Mouse (Mus musculus): Measurements from ENCODE around the gene Acot3. TPM values are rescaled to one million over a fixed set of nuclear protein-coding genes. Genes with fewer than 3 reads are reported as not detected.
"Not testable (repeated sequence)": the region's sequence is repeated elsewhere in the genome, so short reads cannot be mapped to it uniquely, and the experiment has no call there.

Gene Acot3
- polyA plus RNA-seq, 1 experiment from 2014 or later, result 0.29 TPM

GRCm38 (mm10) chr12:84032854-84033253 is 19.1 kb upstream of the Acot3 start:
- Histone ChIP-seq H3K4me1 (ENCODE audit: control insufficient read depth, insufficient read depth, low read length) (no peaks in the 10 kb centered on the region), H3K4me2 (replicated peaks; ENCODE audit: low read depth, low read length) (no peak overlapping the region), H3K27me3 (ENCODE audit: control insufficient read depth, insufficient read depth, low read length) (no peaks in the 10 kb centered on the region), H3K27ac (ENCODE audit: low read length) (no peak overlapping the region), H3K9me3 (ENCODE audit: control insufficient read depth, low read depth, low read length) (no peaks in the 10 kb centered on the region), H3K4me3 (ENCODE audit: low read depth, low read length) (no peak overlapping the region), H3K36me3 (ENCODE audit: control insufficient read depth, insufficient read depth, low read length) (no peaks in the 10 kb centered on the region), H3K9ac (replicated peaks; ENCODE audit: low read depth, low read length) (no peak overlapping the region)
- 77% methylated on average over 4 of the region's 4 CpGs for WGBS
- no peak for ATAC-seq (ENCODE audit: insufficient number of reproducible peaks, insufficient read depth, low FRiP score, low read depth)

- H3K4me2 ChIP-seq (replicated peaks; ENCODE audit: low read depth, low read length); ATAC-seq (ENCODE audit: insufficient number of reproducible peaks, insufficient read depth, low FRiP score, low read depth); H3K9me3 ChIP-seq (ENCODE audit: control insufficient read depth, low read depth, low read length); H3K27ac ChIP-seq (ENCODE audit: low read length); H3K27me3 ChIP-seq (ENCODE audit: control insufficient read depth, insufficient read depth, low read length); H3K36me3 ChIP-seq (ENCODE audit: control insufficient read depth, insufficient read depth, low read length); H3K9ac ChIP-seq (replicated peaks; ENCODE audit: low read depth, low read length); H3K4me3 ChIP-seq (ENCODE audit: low read depth, low read length); H3K4me1 ChIP-seq (ENCODE audit: control insufficient read depth, insufficient read depth, low read length): not testable (repeated sequence)
- WGBS, result 73% methylated on average over 2 of the region's 2 CpGs
Measured at GRCm38 (mm10) chr12:84033302-84033701, 18.6 kb upstream of the Acot3 start.

GRCm38 (mm10) chr12:84034108-84034507 is 17.8 kb upstream of the Acot3 start:
- H3K4me3 ChIP-seq (ENCODE audit: low read depth, low read length), result no peak overlapping the region

GRCm38 (mm10) chr12:84038241-84038640 is 13.7 kb upstream of the Acot3 start, which contains the start of gene Acot4:
Gene Acot4, plus strand, starts transcription at chr12:84038379.
- 0 out of 2 replicates have a peak, but pooled peaks have one; percentile 37 for ATAC-seq (ENCODE audit: insufficient number of reproducible peaks, insufficient read depth, low FRiP score, low read depth)
- Histone ChIP-seq H3K4me3 (ENCODE audit: low read depth, low read length) (peak within 1 kb of the TSS; percentile 42), H3K4me2 (replicated peaks; ENCODE audit: low read depth, low read length) (peak within 1 kb of the TSS; percentile 60), H3K9ac (replicated peaks; ENCODE audit: low read depth, low read length) (peak within 1 kb of the TSS; percentile 28; the same call in 1 of the 2 replicates)
- not testable (repeated sequence) for H3K27ac ChIP-seq (ENCODE audit: low read length); H3K4me1 ChIP-seq (ENCODE audit: control insufficient read depth, insufficient read depth, low read length); H3K36me3 ChIP-seq (ENCODE audit: control insufficient read depth, insufficient read depth, low read length); H3K9me3 ChIP-seq (ENCODE audit: control insufficient read depth, low read depth, low read length); H3K27me3 ChIP-seq (ENCODE audit: control insufficient read depth, insufficient read depth, low read length)
- WGBS, result 9% methylated on average over 23 of the region's 32 CpGs

More at GRCm38 (mm10) chr12:84034108-84034507, 17.8 kb upstream of the Acot3 start:
- H3K4me2 ChIP-seq (replicated peaks; ENCODE audit: low read depth, low read length), result no peak overlapping the region
- H3K9ac ChIP-seq (replicated peaks; ENCODE audit: low read depth, low read length), result no peak overlapping the region
- H3K36me3 ChIP-seq (ENCODE audit: control insufficient read depth, insufficient read depth, low read length), result no peaks in the 10 kb centered on the region
- no peak overlapping the region for H3K27ac ChIP-seq (ENCODE audit: low read length)
- no peaks in the 10 kb centered on the region for H3K9me3 ChIP-seq (ENCODE audit: control insufficient read depth, low read depth, low read length)
- no peak for ATAC-seq (ENCODE audit: insufficient number of reproducible peaks, insufficient read depth, low FRiP score, low read depth)
- 30% methylated on average over 4 of the region's 4 CpGs for WGBS
- no peaks in the 10 kb centered on the region for H3K27me3 ChIP-seq (ENCODE audit: control insufficient read depth, insufficient read depth, low read length)
- no peaks in the 10 kb centered on the region for H3K4me1 ChIP-seq (ENCODE audit: control insufficient read depth, insufficient read depth, low read length)

GRCm38 (mm10) chr12:84038691-84039111 is 13.2 kb upstream of the Acot3 start, which contains the start of gene Gm49366:
Gene Gm49366, plus strand, starts transcription at chr12:84038935.
- H3K9me3 ChIP-seq (ENCODE audit: control insufficient read depth, low read depth, low read length); ATAC-seq (ENCODE audit: insufficient number of reproducible peaks, insufficient read depth, low FRiP score, low read depth); H3K36me3 ChIP-seq (ENCODE audit: control insufficient read depth, insufficient read depth, low read length); H3K4me1 ChIP-seq (ENCODE audit: control insufficient read depth, insufficient read depth, low read length); H3K27me3 ChIP-seq (ENCODE audit: control insufficient read depth, insufficient read depth, low read length); H3K27ac ChIP-seq (ENCODE audit: low read length): not testable (repeated sequence)
- peak within 1 kb of the TSS; percentile 42 for H3K4me3 ChIP-seq (ENCODE audit: low read depth, low read length)
- H3K9ac ChIP-seq (replicated peaks; ENCODE audit: low read depth, low read length), result peak within 1 kb of the TSS; percentile 28; the same call in 1 of the 2 replicates
- 2% methylated on average over 39 of the region's 39 CpGs for WGBS
- H3K4me2 ChIP-seq (replicated peaks; ENCODE audit: low read depth, low read length), result peak within 1 kb of the TSS; percentile 60

GRCm38 (mm10) chr12:84042248-84042647 is 9.7 kb upstream of the Acot3 start:
- Histone ChIP-seq H3K4me1 (ENCODE audit: control insufficient read depth, insufficient read depth, low read length) (no peaks in the 10 kb centered on the region), H3K9me3 (ENCODE audit: control insufficient read depth, low read depth, low read length) (no peaks in the 10 kb centered on the region), H3K9ac (replicated peaks; ENCODE audit: low read depth, low read length) (no peak overlapping the region), H3K27ac (ENCODE audit: low read length) (no peak overlapping the region), H3K4me3 (ENCODE audit: low read depth, low read length) (no peak overlapping the region), H3K4me2 (replicated peaks; ENCODE audit: low read depth, low read length) (no peak overlapping the region), H3K36me3 (ENCODE audit: control insufficient read depth, insufficient read depth, low read length) (no peaks in the 10 kb centered on the region), H3K27me3 (ENCODE audit: control insufficient read depth, insufficient read depth, low read length) (no peaks in the 10 kb centered on the region)
- no peak for ATAC-seq (ENCODE audit: insufficient number of reproducible peaks, insufficient read depth, low FRiP score, low read depth)
- 70% methylated on average over 5 of the region's 5 CpGs for WGBS

- ATAC-seq (ENCODE audit: insufficient number of reproducible peaks, insufficient read depth, low FRiP score, low read depth), result no peak
- Histone ChIP-seq H3K9ac (replicated peaks; ENCODE audit: low read depth, low read length) (no peak overlapping the region), H3K9me3 (ENCODE audit: control insufficient read depth, low read depth, low read length) (no peaks in the 10 kb centered on the region), H3K4me1 (ENCODE audit: control insufficient read depth, insufficient read depth, low read length) (no peaks in the 10 kb centered on the region), H3K4me3 (ENCODE audit: low read depth, low read length) (no peak overlapping the region), H3K27me3 (ENCODE audit: control insufficient read depth, insufficient read depth, low read length) (no peaks in the 10 kb centered on the region), H3K36me3 (ENCODE audit: control insufficient read depth, insufficient read depth, low read length) (no peaks in the 10 kb centered on the region), H3K27ac (ENCODE audit: low read length) (no peak overlapping the region), H3K4me2 (replicated peaks; ENCODE audit: low read depth, low read length) (no peak overlapping the region)
- 48% methylated on average over 2 of the region's 2 CpGs for WGBS
Measured at GRCm38 (mm10) chr12:84044045-84044444, 7.9 kb upstream of the Acot3 start.

- no peak for ATAC-seq (ENCODE audit: insufficient number of reproducible peaks, insufficient read depth, low FRiP score, low read depth)
- WGBS, result 95% methylated on average over 1 of the region's 1 CpGs
- H3K9ac ChIP-seq (replicated peaks; ENCODE audit: low read depth, low read length), result no peak overlapping the region
Measured at GRCm38 (mm10) chr12:84046906-84047305, 5.0 kb upstream of the Acot3 start.

GRCm38 (mm10) chr12:84050744-84051143 is 1.2 kb upstream of the Acot3 start:
- not testable (repeated sequence) for H3K4me2 ChIP-seq (replicated peaks; ENCODE audit: low read depth, low read length); H3K27ac ChIP-seq (ENCODE audit: low read length); H3K9me3 ChIP-seq (ENCODE audit: control insufficient read depth, low read depth, low read length); H3K4me3 ChIP-seq (ENCODE audit: low read depth, low read length); H3K36me3 ChIP-seq (ENCODE audit: control insufficient read depth, insufficient read depth, low read length); H3K4me1 ChIP-seq (ENCODE audit: control insufficient read depth, insufficient read depth, low read length); H3K9ac ChIP-seq (replicated peaks; ENCODE audit: low read depth, low read length); ATAC-seq (ENCODE audit: insufficient number of reproducible peaks, insufficient read depth, low FRiP score, low read depth); H3K27me3 ChIP-seq (ENCODE audit: control insufficient read depth, insufficient read depth, low read length)
- WGBS, result 79% methylated on average over 5 of the region's 5 CpGs

More at GRCm38 (mm10) chr12:84046906-84047305, 5.0 kb upstream of the Acot3 start:
- Histone ChIP-seq H3K4me2 (replicated peaks; ENCODE audit: low read depth, low read length) (no peak overlapping the region), H3K4me3 (ENCODE audit: low read depth, low read length) (no peak overlapping the region), H3K27ac (ENCODE audit: low read length) (no peak overlapping the region), H3K4me1 (ENCODE audit: control insufficient read depth, insufficient read depth, low read length) (no peaks in the 10 kb centered on the region), H3K27me3 (ENCODE audit: control insufficient read depth, insufficient read depth, low read length) (no peaks in the 10 kb centered on the region), H3K9me3 (ENCODE audit: control insufficient read depth, low read depth, low read length) (no peaks in the 10 kb centered on the region), H3K36me3 (ENCODE audit: control insufficient read depth, insufficient read depth, low read length) (no peaks in the 10 kb centered on the region)

All from stomach, embryonic 14.5 days (tissue).